Mouse (Mus musculus) liver, postnatal 0 days (tissue): ENCODE data around the gene F2r. TPM values are rescaled to one million over a fixed set of nuclear protein-coding genes. Genes with fewer than 3 reads are reported as not detected.

Experiments used
- ATAC-seq: fragments of 200-750 bp; cut with Nextera tagmentation; 2 replicates; pipeline ENCODE4 v1.8.0; 2017; ENCODE audit warnings: mild to moderate bottlenecking, moderate library complexity
- DNase-seq: peaks from one replicate; pipeline ENCODE4 v3.0.0-alpha.2; 2016
- H3K27ac ChIP-seq: fragments of 300-500 bp; sonication (generic); 2 replicates; pipeline ENCODE4 v1.5.1; 2014; ENCODE audit warnings: antibody characterized with exemption, moderate library complexity, mild to moderate bottlenecking, low read depth
- H3K27me3 ChIP-seq: fragments of 300-500 bp; sonication (generic); 2 replicates; pipeline ENCODE4 v1.6.1; 2014; ENCODE audit warnings: low read length, control low read depth, mixed read lengths; ENCODE audit not compliant: insufficient read depth
- H3K36me3 ChIP-seq: fragments of 300-500 bp; sonication (generic); replicated peaks from 2 replicates; pipeline ENCODE4 v1.6.1; 2014; ENCODE audit warnings: mild to moderate bottlenecking, control low read depth, low read length, moderate library complexity, mixed read lengths; ENCODE audit not compliant: insufficient read depth
- H3K4me1 ChIP-seq: fragments of 300-500 bp; sonication (generic); 2 replicates; pipeline ENCODE4 v1.6.1; 2014; ENCODE audit warnings: antibody characterized with exemption, mild to moderate bottlenecking, control low read depth; ENCODE audit not compliant: insufficient read depth
- H3K4me2 ChIP-seq: fragments of 300-500 bp; sonication (generic); 2 replicates; pipeline ENCODE4 v1.6.1; 2014; ENCODE audit warnings: low read depth, mild to moderate bottlenecking, low read length, moderate library complexity, mixed read lengths
- H3K4me3 ChIP-seq: fragments of 300-500 bp; sonication (generic); 2 replicates; pipeline ENCODE4 v1.5.1; 2014; ENCODE audit warnings: low read depth, low read length
- H3K9ac ChIP-seq: fragments of 300-500 bp; sonication (generic); replicated peaks from 2 replicates; pipeline ENCODE4 v1.6.1; 2014; ENCODE audit warnings: mild to moderate bottlenecking, moderate library complexity
- H3K9me3 ChIP-seq: fragments of 300-500 bp; sonication (generic); 2 replicates; pipeline ENCODE4 v1.6.1; 2016; ENCODE audit warnings: mild to moderate bottlenecking, control low read depth, low read length, mixed read lengths
- CTCF ChIP-seq: sonication (generic); IDR thresholded peaks from 2 replicates; pipeline ENCODE4 v1.5.1; 2016; ENCODE audit warnings: antibody characterized with exemption, low read depth
- EP300 ChIP-seq: IDR thresholded peaks from 2 replicates; pipeline ENCODE4 v1.6.1; 2016; ENCODE audit warnings: antibody characterized with exemption, low read depth, mild to moderate bottlenecking
- WGBS: fragments of 180-500 bp; shearing (Covaris S2); extraction: QIAGEN DNeasy Blood & Tissue Kit; methylation state at CpG from one replicate; pipeline ENCODE4 v1.1.7; 2014; ENCODE audit not compliant: insufficient replicate concordance; 5-methylcytosine and 5-hydroxymethylcytosine counted together
- polyA plus RNA-seq: library from polyadenylated mRNA; unstranded; fragments of >200 nt; fragmentation: Nextera tagmentation; extraction: Ambion mirVana; gene quantifications from 2 replicates; pipeline ENCODE4 v1.2.1, GENCODE M21; 2015

The F2r gene
- 25.5 and 28.6 TPM in 2 replicates for polyA plus RNA-seq

DNA sequence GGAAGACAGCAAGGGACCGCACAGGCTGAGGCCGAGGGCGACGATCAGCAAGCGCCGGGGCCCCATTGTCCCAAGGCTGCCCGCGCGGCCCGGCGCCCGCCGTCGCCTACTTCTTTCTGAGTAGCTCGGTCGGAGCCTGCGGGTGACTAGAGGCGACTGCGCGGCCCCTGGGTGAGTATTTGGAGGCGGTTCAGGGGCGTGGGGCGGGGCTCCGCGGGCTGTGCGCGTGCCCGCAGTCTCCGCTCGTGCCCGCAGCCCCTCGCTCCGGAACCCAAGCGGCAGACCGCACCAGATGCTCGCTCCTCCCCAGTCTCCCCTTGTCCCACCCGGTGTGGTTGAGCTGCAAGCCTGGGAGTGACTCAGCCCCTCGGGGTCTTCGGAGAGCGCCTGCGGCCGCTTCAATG is at the start of gene F2r:
F2r (minus strand) TSS at position 179 of the 404 bp plus-strand sequence.
- DNase-seq: peak; percentile 90
- no peaks in the 10 kb centered on the region for H3K27me3 ChIP-seq
- peak within 1 kb of the TSS; percentile 98 for H3K4me2 ChIP-seq
- peaks cover 23% of the 10 kb centered on the region for H3K4me1 ChIP-seq
- ATAC-seq: peak; percentile 95
- 3% methylated on average over 41 of the region's 42 CpGs for WGBS
- H3K36me3 ChIP-seq: no peaks in the 10 kb centered on the region
- peak within 1 kb of the TSS; percentile 87 for H3K9ac ChIP-seq
- TF ChIP-seq EP300 (no peak), CTCF (no peak)
- peak within 1 kb of the TSS; percentile 80 for H3K27ac ChIP-seq
- no peaks in the 10 kb centered on the region for H3K9me3 ChIP-seq
- H3K4me3 ChIP-seq: peak within 1 kb of the TSS; percentile 92

DNA sequence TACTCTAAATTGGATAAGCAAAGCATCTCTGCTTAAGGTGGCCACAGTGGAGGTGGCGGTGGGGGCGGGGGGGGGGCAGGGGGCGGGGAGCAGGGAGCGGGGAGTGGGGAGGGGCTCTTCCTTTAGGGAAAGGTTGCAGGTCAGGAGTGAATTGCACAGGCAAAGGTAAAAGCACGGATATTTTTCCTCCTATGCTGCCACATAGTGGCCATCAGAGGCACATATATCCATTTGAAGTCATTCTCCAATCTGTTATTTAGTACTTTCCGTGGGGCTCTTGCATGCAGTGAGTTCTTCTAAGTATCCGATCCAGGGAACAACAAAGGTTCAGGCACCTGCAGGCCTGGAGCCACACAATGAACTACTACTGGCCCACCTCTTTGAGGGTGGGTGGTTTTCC is 49.0 kb upstream of the F2r start:
- H3K9ac ChIP-seq: no peak overlapping the region
- H3K27ac ChIP-seq: no peak overlapping the region
- DNase-seq (no peak), ATAC-seq (no peak)
- H3K4me2 ChIP-seq: no peak overlapping the region
- no peaks in the 10 kb centered on the region for H3K27me3 ChIP-seq
- no peak overlapping the region for H3K4me3 ChIP-seq
- TF ChIP-seq EP300: no peak
- TF ChIP-seq CTCF: peak; percentile 61
- peaks cover 7% of the 10 kb centered on the region; the same call in 1 of the 2 replicates for H3K4me1 ChIP-seq
- H3K9me3 ChIP-seq: no peaks in the 10 kb centered on the region
- H3K36me3 ChIP-seq: peaks cover 75% of the 10 kb centered on the region
- WGBS: 45% methylated on average over 7 of the region's 7 CpGs

DNA sequence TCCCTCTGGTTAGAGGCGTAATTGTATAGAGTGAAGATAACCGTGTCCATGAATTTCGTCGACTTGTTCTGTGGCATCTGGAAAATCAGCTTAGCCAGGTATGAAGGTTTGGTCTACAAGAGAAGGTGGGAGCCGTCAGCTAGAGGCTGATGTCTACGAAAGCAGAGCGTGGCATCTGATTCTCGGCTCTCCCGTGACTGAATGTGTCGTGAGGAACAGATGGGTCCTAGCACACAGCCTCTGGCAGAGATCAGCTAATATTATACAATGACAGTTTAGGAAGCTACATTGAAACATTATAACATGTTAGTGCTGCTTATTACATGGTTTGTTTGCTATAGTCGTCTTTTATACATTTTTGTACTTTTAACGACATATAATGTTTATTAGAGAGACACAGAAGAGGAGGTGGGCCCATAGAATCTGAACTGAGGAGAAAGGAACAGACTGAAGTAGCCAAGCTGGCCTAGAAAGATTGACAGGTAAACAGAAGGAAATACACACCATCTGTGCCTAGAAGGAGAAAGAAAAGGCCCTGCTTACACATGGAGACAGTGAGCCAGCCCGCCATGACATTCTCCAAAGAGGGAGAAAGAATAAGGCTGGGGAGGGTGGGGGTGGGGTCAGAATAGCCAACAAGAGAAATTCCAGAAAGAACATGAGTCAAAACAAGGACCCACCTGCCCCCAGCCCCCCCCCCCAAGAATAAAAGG is 47.5 kb upstream of the F2r start:
- H3K27ac ChIP-seq: no peak overlapping the region
- no peaks in the 10 kb centered on the region for H3K9me3 ChIP-seq
- 90% methylated on average over 13 of the region's 13 CpGs for WGBS
- H3K4me2 ChIP-seq: no peak overlapping the region
- TF ChIP-seq EP300 (no peak), CTCF (no peak)
- H3K4me3 ChIP-seq: no peak overlapping the region
- ATAC-seq (no peak), DNase-seq (no peak)
- H3K27me3 ChIP-seq: no peaks in the 10 kb centered on the region
- H3K36me3 ChIP-seq: peaks cover 84% of the 10 kb centered on the region
- H3K4me1 ChIP-seq: peaks cover 7% of the 10 kb centered on the region; the same call in 1 of the 2 replicates
- no peak overlapping the region for H3K9ac ChIP-seq

DNA sequence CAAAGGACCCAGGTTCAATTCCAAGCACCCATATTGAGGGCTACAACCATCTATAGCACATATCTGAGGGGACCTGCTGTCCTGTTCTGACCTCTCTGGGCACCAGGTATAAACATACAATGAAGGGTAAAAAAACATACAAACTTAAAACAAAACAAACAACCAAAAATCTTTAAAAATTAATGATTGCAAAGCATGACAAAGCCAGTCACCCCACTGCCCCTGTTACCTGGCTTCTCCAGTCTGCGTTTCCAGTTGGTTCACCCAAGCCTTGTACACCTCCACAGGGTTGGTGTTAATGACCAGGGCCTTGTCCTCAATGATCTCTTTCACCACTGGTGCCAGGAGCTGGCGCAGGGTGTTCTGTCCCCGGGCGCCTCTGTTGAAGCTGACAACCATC is 45.5 kb upstream of the F2r start:
- Histone ChIP-seq H3K27ac (no peak overlapping the region), H3K4me2 (no peak overlapping the region), H3K9ac (no peak overlapping the region), H3K36me3 (peaks cover 85% of the 10 kb centered on the region), H3K27me3 (no peaks in the 10 kb centered on the region), H3K9me3 (no peaks in the 10 kb centered on the region), H3K4me3 (no peak overlapping the region), H3K4me1 (no peaks in the 10 kb centered on the region)
- ATAC-seq (peak; percentile 66), DNase-seq (no peak)
- TF ChIP-seq EP300 (no peak), CTCF (no peak)
- 94% methylated on average over 4 of the region's 4 CpGs for WGBS

DNA sequence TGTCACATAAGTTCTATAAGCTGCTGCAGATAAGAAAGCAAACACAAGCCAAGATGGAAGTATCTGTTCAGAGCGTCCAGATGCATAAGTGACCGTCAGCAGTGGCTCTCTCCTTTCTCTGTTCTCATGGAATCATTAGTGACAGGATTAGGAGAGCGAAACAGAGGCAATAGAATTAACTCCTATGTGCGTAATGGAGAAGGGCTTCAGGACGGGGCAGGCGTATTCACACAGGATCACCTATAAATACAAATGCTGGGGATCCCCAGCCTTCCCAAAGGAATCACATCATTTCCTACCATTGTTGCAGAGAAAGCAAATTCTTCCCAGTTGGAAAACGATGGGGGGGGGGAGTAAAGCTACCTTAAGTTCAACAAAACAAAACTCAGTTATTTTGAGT is 41.1 kb upstream of the F2r start:
- no peak for DNase-seq
- no peak for ATAC-seq
- 75% methylated on average over 7 of the region's 7 CpGs for WGBS
- TF ChIP-seq CTCF: no peak
- TF ChIP-seq EP300: no peak
- H3K36me3 ChIP-seq: peaks cover 82% of the 10 kb centered on the region
- no peaks in the 10 kb centered on the region for H3K4me1 ChIP-seq
- H3K27ac ChIP-seq: no peak overlapping the region
- no peaks in the 10 kb centered on the region for H3K9me3 ChIP-seq
- H3K4me2 ChIP-seq: no peak overlapping the region
- H3K4me3 ChIP-seq: no peak overlapping the region
- H3K27me3 ChIP-seq: no peaks in the 10 kb centered on the region
- H3K9ac ChIP-seq: no peak overlapping the region

DNA sequence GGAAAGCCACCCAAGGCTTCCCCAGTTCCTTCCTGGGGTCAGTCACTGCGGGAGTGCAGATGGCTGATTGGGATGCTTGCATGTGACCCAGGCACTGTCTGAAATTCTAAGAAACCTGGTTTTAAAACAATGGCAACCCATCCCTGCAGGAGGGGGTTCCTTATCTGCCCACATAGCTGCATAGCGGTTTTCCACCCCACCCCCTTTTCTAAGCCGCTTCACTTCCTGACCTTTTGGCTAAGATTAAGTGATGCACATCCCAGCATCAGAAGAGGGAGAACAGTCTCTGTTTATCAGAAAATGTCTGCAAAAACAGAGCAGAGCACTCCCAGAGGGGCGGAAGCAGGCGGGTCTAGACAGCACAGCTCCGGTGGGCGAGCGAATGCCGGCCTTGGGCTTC is 38.9 kb upstream of the F2r start:
- Histone ChIP-seq H3K9ac (no peak overlapping the region), H3K27ac (no peak overlapping the region), H3K4me1 (0 out of 2 replicates have a peak, but pooled peaks cover 12% of the 10 kb centered on the region), H3K4me2 (no peak overlapping the region), H3K9me3 (no peaks in the 10 kb centered on the region), H3K4me3 (no peak overlapping the region), H3K36me3 (peaks cover 73% of the 10 kb centered on the region), H3K27me3 (no peaks in the 10 kb centered on the region)
- 42% methylated on average over 9 of the region's 9 CpGs for WGBS
- TF ChIP-seq CTCF (no peak), EP300 (peak; percentile 89)
- ATAC-seq (peak; percentile 82), DNase-seq (peak; percentile 28)
